Mouse (Mus musculus) heart, embryonic 11.5 days (tissue): ENCODE results near the gene Gm20683. TPM values are rescaled to one million over a fixed set of nuclear protein-coding genes. Genes with fewer than 3 reads are reported as not detected.
A peak's percentile ranks its signal among the peaks of the same experiment; 100 is the strongest.

Source experiments
- ATAC-seq: fragments of 200-750 bp; cut with Nextera tagmentation; replicated peaks from 2 replicates; pipeline ENCODE4 v1.8.0; 2017; ENCODE audit warnings: moderate library complexity; ENCODE audit not compliant: insufficient number of reproducible peaks, low FRiP score, low TSS enrichment
- H3K27ac ChIP-seq: fragments of 300-500 bp; sonication (generic); 2 replicates; pipeline ENCODE4 v1.5.1; 2014; ENCODE audit warnings: mild to moderate bottlenecking, low read depth, low read length
- H3K27me3 ChIP-seq: fragments of 300-500 bp; sonication (generic); 2 replicates; pipeline ENCODE4 v1.6.1; 2014; ENCODE audit warnings: mild to moderate bottlenecking, low read length, mixed read lengths; ENCODE audit not compliant: control insufficient read depth, insufficient read depth
- H3K36me3 ChIP-seq: fragments of 300-500 bp; sonication (generic); 2 replicates; pipeline ENCODE4 v1.6.1; 2014; ENCODE audit warnings: mild to moderate bottlenecking, low read length, moderate library complexity, mixed read lengths; ENCODE audit not compliant: control insufficient read depth, insufficient read depth
- H3K4me1 ChIP-seq: fragments of 300-500 bp; sonication (generic); 2 replicates; pipeline ENCODE4 v1.6.1; 2014; ENCODE audit warnings: low read length; ENCODE audit not compliant: control insufficient read depth, insufficient read depth
- H3K4me2 ChIP-seq: fragments of 300-500 bp; sonication (generic); 2 replicates; pipeline ENCODE4 v1.6.1; 2014; ENCODE audit warnings: mild to moderate bottlenecking, moderate library complexity
- H3K4me3 ChIP-seq: fragments of 300-500 bp; sonication (generic); 2 replicates; pipeline ENCODE4 v1.5.1; 2014; ENCODE audit warnings: low read depth, low read length
- H3K9ac ChIP-seq: fragments of 300-500 bp; sonication (generic); 2 replicates; pipeline ENCODE4 v1.6.1; 2014; ENCODE audit warnings: mild to moderate bottlenecking, low read depth, low read length, moderate library complexity
- H3K9me3 ChIP-seq: fragments of 300-500 bp; sonication (generic); replicated peaks from 2 replicates; pipeline ENCODE4 v1.6.1; 2016; ENCODE audit warnings: low read length; ENCODE audit not compliant: control insufficient read depth
- WGBS: fragments of 180-500 bp; shearing (Covaris S2); extraction: QIAGEN DNeasy Blood & Tissue Kit; methylation state at CpG from one replicate; pipeline ENCODE4 v1.1.7; 2014; ENCODE audit not compliant: insufficient replicate concordance; 5-methylcytosine and 5-hydroxymethylcytosine counted together
- polyA plus RNA-seq: library from polyadenylated mRNA; unstranded; fragments of >200 nt; fragmentation: Nextera tagmentation; extraction: Ambion mirVana; gene quantifications from 2 replicates; pipeline ENCODE4 v1.2.1, GENCODE M21; 2014

The Gm20683 gene
- polyA plus RNA-seq, 1 experiment from 2014 or later: 0.70 TPM

GRCm38 (mm10) chr17:25861704-25862612 lies 20.4 kb upstream of the Gm20683 start:
- Histone ChIP-seq H3K4me2 (peak overlapping the region; percentile 85), H3K4me3 (peak overlapping the region; percentile 52), H3K27ac (peak overlapping the region; percentile 70), H3K27me3 (no peaks in the 10 kb centered on the region), H3K4me1 (peaks cover 11% of the 10 kb centered on the region; the same call in 1 of the 2 replicates), H3K36me3 (no peaks in the 10 kb centered on the region), H3K9me3 (no peaks in the 10 kb centered on the region), H3K9ac (peak overlapping the region; percentile 82)
- 10% methylated on average over 6 of the region's 6 CpGs for WGBS
- 0 out of 2 replicates have a peak, but pooled peaks have one; percentile 38 for ATAC-seq

DNA sequence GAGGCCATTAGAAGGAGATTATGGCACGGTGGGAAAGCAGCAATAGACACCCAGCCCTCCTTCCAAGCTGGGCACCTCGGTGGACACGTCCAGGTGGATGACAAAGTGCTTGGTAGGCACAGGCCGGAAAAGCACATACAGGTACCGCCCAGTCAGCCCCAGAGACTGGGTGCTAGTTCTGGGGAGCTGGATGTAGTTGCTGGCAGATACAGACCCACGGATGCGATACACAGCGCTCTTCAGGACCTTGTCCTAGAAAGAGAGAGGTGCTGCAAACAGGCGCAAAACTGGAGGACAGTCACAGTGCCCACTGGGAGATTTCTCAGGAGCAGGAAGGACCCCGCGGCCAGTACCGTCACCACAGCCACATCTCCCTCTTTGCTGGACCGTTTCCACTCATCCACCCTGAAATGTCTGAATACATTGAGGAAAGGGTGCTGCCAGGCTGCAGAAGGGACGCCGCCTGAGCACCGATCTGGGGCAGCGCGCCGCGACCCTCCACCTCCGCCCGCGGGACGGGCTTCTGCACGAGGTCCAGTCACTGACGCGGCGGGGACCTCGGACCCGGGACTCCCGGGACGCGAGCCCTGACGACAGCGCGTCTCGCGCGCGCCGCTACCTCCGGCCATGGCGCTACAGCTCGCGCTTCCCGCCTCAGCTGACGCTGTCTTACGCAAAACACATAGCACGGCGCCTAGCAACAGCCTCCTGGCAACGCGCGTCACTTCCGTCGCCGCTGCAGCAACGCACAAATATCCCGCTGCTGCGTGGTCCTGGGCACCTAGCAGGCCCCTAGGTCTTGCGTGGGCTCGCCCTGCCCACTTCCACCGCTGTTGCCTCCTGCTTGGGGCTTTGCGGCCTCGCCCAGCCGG lies 19.5 kb upstream of the Gm20683 start, which contains the start of gene Wdr90:
Wdr90 (minus strand) TSS at position 670 of the 872 bp plus-strand sequence.
- Histone ChIP-seq H3K4me2 (peak within 1 kb of the TSS; percentile 85), H3K9ac (peak within 1 kb of the TSS; percentile 82), H3K9me3 (no peaks in the 10 kb centered on the region), H3K4me3 (peak within 1 kb of the TSS; percentile 52), H3K4me1 (peaks cover 4% of the 10 kb centered on the region; the same call in 1 of the 2 replicates), H3K27me3 (no peaks in the 10 kb centered on the region), H3K36me3 (no peaks in the 10 kb centered on the region), H3K27ac (peak within 1 kb of the TSS; percentile 70)
- ATAC-seq: peak; percentile 81; the same call in 1 of the 2 replicates
- 5% methylated on average over 65 of the region's 65 CpGs for WGBS

- ATAC-seq: no peak
- Histone ChIP-seq H3K9me3 (no peaks in the 10 kb centered on the region), H3K36me3 (no peaks in the 10 kb centered on the region), H3K27ac (no peak overlapping the region), H3K4me1 (peaks cover 4% of the 10 kb centered on the region; the same call in 1 of the 2 replicates), H3K4me2 (peak overlapping the region; percentile 85; the same call in 1 of the 2 replicates), H3K27me3 (no peaks in the 10 kb centered on the region), H3K4me3 (no peak overlapping the region), H3K9ac (no peak overlapping the region)
- 89% methylated on average over 6 of the region's 6 CpGs for WGBS
Measured at GRCm38 (mm10) chr17:25860229-25860628, 18.7 kb upstream of the Gm20683 start.

- no peaks in the 10 kb centered on the region for H3K27me3 ChIP-seq
- H3K4me1 ChIP-seq: peaks cover 14% of the 10 kb centered on the region
- ATAC-seq: peak; percentile 88
- H3K4me3 ChIP-seq: peak within 1 kb of the TSS; percentile 94
- under 1% methylated on average over 21 of the region's 21 CpGs for WGBS
- H3K9me3 ChIP-seq: no peaks in the 10 kb centered on the region
- H3K9ac ChIP-seq: peak within 1 kb of the TSS; percentile 93
- peak within 1 kb of the TSS; percentile 78 for H3K27ac ChIP-seq
- peaks cover 28% of the 10 kb centered on the region for H3K36me3 ChIP-seq
- peak within 1 kb of the TSS; percentile 90 for H3K4me2 ChIP-seq
Measured at GRCm38 (mm10) chr17:25844396-25844901, 2.9 kb upstream of the Gm20683 start, which contains the start of gene Rhot2. TSS of gene Rhot2 (minus strand) at chr17:25844851.

DNA sequence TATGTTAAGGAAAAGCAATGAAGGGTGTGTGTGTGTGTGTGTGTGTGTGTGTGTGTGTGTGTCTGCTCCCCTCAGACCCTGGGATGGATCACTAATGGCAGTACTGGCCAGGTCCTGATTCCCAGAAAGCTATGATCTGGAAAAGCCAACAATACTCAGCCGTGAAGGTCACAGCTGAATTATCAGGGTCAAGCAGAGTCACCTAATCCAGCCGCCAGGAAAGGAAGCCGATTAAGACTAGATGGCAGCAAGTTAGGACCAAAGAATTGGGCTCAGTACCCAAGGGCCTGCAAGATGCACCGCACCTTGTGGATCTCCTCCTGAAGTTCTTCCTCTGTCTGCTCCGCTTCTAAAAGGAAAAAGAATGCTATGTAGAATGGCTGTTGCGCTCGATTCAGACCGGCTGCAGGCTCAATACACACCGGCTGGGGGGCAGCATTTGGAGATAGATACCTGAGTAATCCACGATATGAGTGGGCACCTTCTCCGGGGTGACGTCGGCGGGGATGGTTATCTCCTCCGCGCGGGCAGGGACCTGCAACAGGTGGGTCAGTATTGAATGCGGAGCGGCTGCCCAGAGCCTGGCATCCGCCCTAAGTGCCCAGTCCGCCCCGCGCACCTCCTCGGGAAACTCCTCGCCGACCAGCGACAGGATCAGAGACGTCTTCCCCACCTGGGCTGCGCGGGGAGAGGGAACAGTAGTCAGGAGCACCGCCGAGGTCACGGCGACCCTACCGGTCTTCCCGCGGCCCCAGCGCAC lies 2.3 kb upstream of the Gm20683 start:
- Histone ChIP-seq H3K27me3 (no peaks in the 10 kb centered on the region), H3K4me3 (peak overlapping the region; percentile 94), H3K36me3 (peaks cover 33% of the 10 kb centered on the region), H3K9me3 (no peaks in the 10 kb centered on the region), H3K9ac (peak overlapping the region; percentile 93), H3K4me1 (peaks cover 14% of the 10 kb centered on the region), H3K4me2 (peak overlapping the region; percentile 90), H3K27ac (peak overlapping the region; percentile 78)
- 2% methylated on average over 38 of the region's 38 CpGs for WGBS
- ATAC-seq: 0 out of 2 replicates have a peak, but pooled peaks have one; percentile 4

DNA sequence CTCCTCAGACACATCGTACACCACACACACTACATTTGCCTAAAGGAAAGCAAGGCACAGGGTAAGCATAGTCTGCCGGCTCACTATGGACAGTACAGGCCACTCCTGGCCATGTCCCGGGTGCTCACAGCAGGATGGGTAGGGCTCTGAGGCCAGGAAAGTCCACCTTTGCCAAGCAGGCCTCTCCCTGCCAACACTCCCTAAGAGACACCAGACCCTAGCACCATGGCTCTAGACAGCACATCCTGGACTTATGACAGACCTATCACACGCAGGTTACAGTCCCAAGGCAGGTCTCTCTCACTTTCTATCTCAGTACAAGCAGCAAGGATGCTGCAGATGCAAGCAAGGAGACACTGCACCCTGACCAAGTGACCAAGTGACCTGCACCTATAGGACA lies 1.6 kb upstream of the Gm20683 start:
- ATAC-seq: no peak
- peaks cover 36% of the 10 kb centered on the region for H3K36me3 ChIP-seq
- H3K9me3 ChIP-seq: no peaks in the 10 kb centered on the region
- 84% methylated on average over 4 of the region's 4 CpGs for WGBS
- peak overlapping the region; percentile 90 for H3K4me2 ChIP-seq
- H3K4me3 ChIP-seq: peak overlapping the region; percentile 94
- no peaks in the 10 kb centered on the region for H3K27me3 ChIP-seq
- peak overlapping the region; percentile 93 for H3K9ac ChIP-seq
- H3K27ac ChIP-seq: no peak overlapping the region
- H3K4me1 ChIP-seq: peaks cover 14% of the 10 kb centered on the region

GRCm38 (mm10) chr17:25842509-25842908 lies 946 bp upstream of the Gm20683 start:
- H3K36me3 ChIP-seq: peaks cover 37% of the 10 kb centered on the region
- H3K9ac ChIP-seq: no peak overlapping the region
- no peaks in the 10 kb centered on the region for H3K9me3 ChIP-seq
- 75% methylated on average over 3 of the region's 3 CpGs for WGBS
- no peak overlapping the region for H3K4me3 ChIP-seq
- H3K4me2 ChIP-seq: no peak overlapping the region
- no peak for ATAC-seq
- no peak overlapping the region for H3K27ac ChIP-seq
- H3K27me3 ChIP-seq: no peaks in the 10 kb centered on the region
- H3K4me1 ChIP-seq: peaks cover 19% of the 10 kb centered on the region
